Mouse (Mus musculus) intestine, embryonic 15.5 days (tissue): ENCODE data around the gene Dph1. TPM values are rescaled to one million over a fixed set of nuclear protein-coding genes. Genes with fewer than 3 reads are reported as not detected.

Source experiments
- ATAC-seq: fragments of 200-750 bp; cut with Nextera tagmentation; 2 replicates; pipeline ENCODE4 v1.8.0; 2017; ENCODE audit warnings: moderate TSS enrichment, moderate library complexity
- H3K27ac ChIP-seq: fragments of 300-500 bp; sonication (generic); 2 replicates; pipeline ENCODE4 v1.5.1; 2015; ENCODE audit warnings: mild to moderate bottlenecking, inconsistent platforms
- H3K27me3 ChIP-seq: fragments of 300-500 bp; sonication (generic); replicated peaks from 2 replicates; pipeline ENCODE4 v1.6.1; 2015; ENCODE audit warnings: inconsistent platforms
- H3K36me3 ChIP-seq: fragments of 300-500 bp; sonication (generic); 2 replicates; pipeline ENCODE4 v1.6.1; 2015; ENCODE audit warnings: inconsistent platforms
- H3K4me1 ChIP-seq: fragments of 300-500 bp; sonication (generic); replicated peaks from 2 replicates; pipeline ENCODE4 v1.6.1; 2015; ENCODE audit warnings: inconsistent platforms
- H3K4me2 ChIP-seq: fragments of 300-500 bp; sonication (generic); replicated peaks from 2 replicates; pipeline ENCODE4 v1.6.1; 2015; ENCODE audit warnings: mild to moderate bottlenecking, inconsistent platforms
- H3K4me3 ChIP-seq: fragments of 300-500 bp; sonication (generic); replicated peaks from 2 replicates; pipeline ENCODE4 v1.5.1; 2015; ENCODE audit warnings: inconsistent platforms
- H3K9ac ChIP-seq: fragments of 300-500 bp; sonication (generic); 2 replicates; pipeline ENCODE4 v1.6.1; 2015; ENCODE audit warnings: inconsistent platforms
- H3K9me3 ChIP-seq: fragments of 300-500 bp; sonication (generic); 2 replicates; pipeline ENCODE4 v1.6.1; 2016; ENCODE audit warnings: inconsistent platforms
- WGBS: fragments of 180-500 bp; shearing (Covaris S2); methylation state at CpG from one replicate; pipeline ENCODE4 v1.1.7; 2015; 5-methylcytosine and 5-hydroxymethylcytosine counted together
- polyA plus RNA-seq: library from polyadenylated mRNA; unstranded; fragments of >200 nt; fragmentation: Nextera tagmentation; extraction: Ambion mirVana; gene quantifications from 2 replicates; pipeline ENCODE4 v1.2.1, GENCODE M21; 2015

Dph1 gene
- polyA plus RNA-seq, 1 experiment from 2014 or later, result 23.8 TPM

GRCm38 (mm10) chr11:75161417-75162008 is 29.5 kb downstream of the Dph1 start:
- H3K9ac ChIP-seq, result no peak overlapping the region
- H3K27me3 ChIP-seq, result peaks cover 7% of the 10 kb centered on the region
- peaks cover 13% of the 10 kb centered on the region; the same call in 1 of the 2 replicates for H3K36me3 ChIP-seq
- H3K9me3 ChIP-seq, result no peaks in the 10 kb centered on the region
- peaks cover 49% of the 10 kb centered on the region for H3K4me1 ChIP-seq
- H3K4me3 ChIP-seq, result no peak overlapping the region
- ATAC-seq, result no peak
- 39% methylated on average over 4 of the region's 4 CpGs for WGBS
- no peak overlapping the region for H3K4me2 ChIP-seq
- H3K27ac ChIP-seq, result peak overlapping the region; percentile 79

GRCm38 (mm10) chr11:75160954-75161353 is 30.1 kb downstream of the Dph1 start:
- 51% methylated on average over 7 of the region's 7 CpGs for WGBS
- no peak for ATAC-seq
- Histone ChIP-seq H3K27ac (peak overlapping the region; percentile 79; the same call in 1 of the 2 replicates), H3K9ac (no peak overlapping the region), H3K4me3 (no peak overlapping the region), H3K9me3 (no peaks in the 10 kb centered on the region), H3K36me3 (peaks cover 13% of the 10 kb centered on the region; the same call in 1 of the 2 replicates), H3K4me2 (no peak overlapping the region), H3K27me3 (peaks cover 6% of the 10 kb centered on the region), H3K4me1 (peaks cover 50% of the 10 kb centered on the region)

GRCm38 (mm10) chr11:75159564-75159963 is 31.5 kb downstream of the Dph1 start:
- Histone ChIP-seq H3K36me3 (peaks cover 13% of the 10 kb centered on the region; the same call in 1 of the 2 replicates), H3K4me2 (no peak overlapping the region)

GRCm38 (mm10) chr11:75158432-75158831 is 32.6 kb downstream of the Dph1 start:
- Histone ChIP-seq H3K4me2 (no peak overlapping the region), H3K4me1 (peaks cover 42% of the 10 kb centered on the region), H3K9ac (no peak overlapping the region), H3K27me3 (no peaks in the 10 kb centered on the region), H3K4me3 (no peak overlapping the region), H3K36me3 (peaks cover 13% of the 10 kb centered on the region; the same call in 1 of the 2 replicates), H3K27ac (peak overlapping the region; percentile 60), H3K9me3 (no peaks in the 10 kb centered on the region)
- ATAC-seq, result no peak
- WGBS, result 76% methylated on average over 14 of the region's 14 CpGs

More at GRCm38 (mm10) chr11:75159564-75159963, 31.5 kb downstream of the Dph1 start:
- no peaks in the 10 kb centered on the region; the same call in 1 of the 2 replicates for H3K27me3 ChIP-seq
- WGBS, result 76% methylated on average over 2 of the region's 2 CpGs
- H3K9ac ChIP-seq, result no peak overlapping the region
- H3K9me3 ChIP-seq, result no peaks in the 10 kb centered on the region
- H3K4me3 ChIP-seq, result no peak overlapping the region
- peak overlapping the region; percentile 79; the same call in 1 of the 2 replicates for H3K27ac ChIP-seq
- peaks cover 43% of the 10 kb centered on the region for H3K4me1 ChIP-seq
- no peak for ATAC-seq

- Histone ChIP-seq H3K27me3 (no peaks in the 10 kb centered on the region), H3K4me1 (peaks cover 43% of the 10 kb centered on the region), H3K9me3 (no peaks in the 10 kb centered on the region), H3K9ac (no peak overlapping the region), H3K27ac (peak overlapping the region; percentile 60), H3K4me2 (no peak overlapping the region), H3K36me3 (peaks cover 12% of the 10 kb centered on the region; the same call in 1 of the 2 replicates), H3K4me3 (no peak overlapping the region)
- WGBS, result 21% methylated on average over 2 of the region's 2 CpGs
- ATAC-seq, result no peak
Measured at GRCm38 (mm10) chr11:75157901-75158300, 33.1 kb downstream of the Dph1 start.

GRCm38 (mm10) chr11:75157037-75157436 is 34.0 kb downstream of the Dph1 start:
- no peak overlapping the region for H3K4me3 ChIP-seq
- H3K27ac ChIP-seq, result 0 out of 2 replicates have a peak overlapping the region, but pooled peaks have one; percentile 60
- no peaks in the 10 kb centered on the region for H3K9me3 ChIP-seq
- no peak for ATAC-seq
- H3K9ac ChIP-seq, result no peak overlapping the region
- peaks cover 9% of the 10 kb centered on the region; the same call in 1 of the 2 replicates for H3K36me3 ChIP-seq
- WGBS, result 58% methylated on average over 4 of the region's 4 CpGs
- no peak overlapping the region for H3K4me2 ChIP-seq
- H3K27me3 ChIP-seq, result no peaks in the 10 kb centered on the region
- peaks cover 42% of the 10 kb centered on the region for H3K4me1 ChIP-seq

- Histone ChIP-seq H3K27me3 (no peaks in the 10 kb centered on the region), H3K36me3 (peaks cover 6% of the 10 kb centered on the region; the same call in 1 of the 2 replicates), H3K9me3 (no peaks in the 10 kb centered on the region), H3K4me2 (no peak overlapping the region), H3K9ac (no peak overlapping the region), H3K4me1 (peaks cover 38% of the 10 kb centered on the region), H3K27ac (peak overlapping the region; percentile 48; the same call in 1 of the 2 replicates), H3K4me3 (no peak overlapping the region)
- 36% methylated on average over 5 of the region's 5 CpGs for WGBS
- no peak for ATAC-seq
Measured at GRCm38 (mm10) chr11:75156416-75156815, 34.6 kb downstream of the Dph1 start.

- H3K9ac ChIP-seq, result no peak overlapping the region
- WGBS, result 35% methylated on average over 6 of the region's 6 CpGs
- no peak for ATAC-seq
Measured at GRCm38 (mm10) chr11:75155985-75156384, 35.1 kb downstream of the Dph1 start.

GRCm38 (mm10) chr11:75154053-75154585 is 36.9 kb downstream of the Dph1 start:
- Histone ChIP-seq H3K4me3 (no peak overlapping the region), H3K27ac (no peak overlapping the region), H3K9ac (no peak overlapping the region), H3K4me1 (peaks cover 36% of the 10 kb centered on the region), H3K4me2 (no peak overlapping the region), H3K9me3 (no peaks in the 10 kb centered on the region), H3K27me3 (no peaks in the 10 kb centered on the region), H3K36me3 (0 out of 2 replicates have a peak, but pooled peaks cover 5% of the 10 kb centered on the region)
- WGBS, result 59% methylated on average over 6 of the region's 6 CpGs
- ATAC-seq, result no peak

More at GRCm38 (mm10) chr11:75155985-75156384, 35.1 kb downstream of the Dph1 start:
- H3K4me3 ChIP-seq, result no peak overlapping the region
- H3K36me3 ChIP-seq, result peaks cover 6% of the 10 kb centered on the region; the same call in 1 of the 2 replicates
- no peaks in the 10 kb centered on the region for H3K9me3 ChIP-seq
- peaks cover 36% of the 10 kb centered on the region for H3K4me1 ChIP-seq
- H3K4me2 ChIP-seq, result no peak overlapping the region
- peak overlapping the region; percentile 48 for H3K27ac ChIP-seq
- no peaks in the 10 kb centered on the region for H3K27me3 ChIP-seq

- Histone ChIP-seq H3K27me3 (no peaks in the 10 kb centered on the region), H3K9ac (no peak overlapping the region), H3K4me1 (peaks cover 35% of the 10 kb centered on the region), H3K27ac (peak overlapping the region; percentile 63), H3K36me3 (0 out of 2 replicates have a peak, but pooled peaks cover 5% of the 10 kb centered on the region), H3K4me2 (no peak overlapping the region), H3K4me3 (no peak overlapping the region), H3K9me3 (no peaks in the 10 kb centered on the region)
- 56% methylated on average over 18 of the region's 18 CpGs for WGBS
- ATAC-seq, result peak; percentile 13; the same call in 1 of the 2 replicates
Measured at GRCm38 (mm10) chr11:75152603-75153557, 38.2 kb downstream of the Dph1 start.

GRCm38 (mm10) chr11:75150346-75150745 is 40.7 kb downstream of the Dph1 start:
- H3K9me3 ChIP-seq, result no peaks in the 10 kb centered on the region
- H3K27ac ChIP-seq, result no peak overlapping the region
- 0 out of 2 replicates have a peak, but pooled peaks cover 5% of the 10 kb centered on the region for H3K36me3 ChIP-seq
- no peak overlapping the region for H3K4me2 ChIP-seq
- no peak overlapping the region for H3K4me3 ChIP-seq
- no peak for ATAC-seq
- H3K9ac ChIP-seq, result no peak overlapping the region
- H3K4me1 ChIP-seq, result peaks cover 31% of the 10 kb centered on the region
- no peaks in the 10 kb centered on the region for H3K27me3 ChIP-seq
- WGBS, result 65% methylated on average over 1 of the region's 1 CpGs
